Mouse (Mus musculus) myocyte (in vitro differentiated cells): Measurements from ENCODE around the gene Cps1. TPM values are rescaled to one million over a fixed set of nuclear protein-coding genes. Genes with fewer than 3 reads are reported as not detected.

Experiments used
- H3K27me3 ChIP-seq: one replicate; pipeline ENCODE4 v1.6.1; 2011; ENCODE audit not compliant: control insufficient read depth, insufficient read depth, insufficient read length
- H3K36me3 ChIP-seq: one replicate; pipeline ENCODE4 v1.6.1; 2011; ENCODE audit not compliant: control insufficient read depth, insufficient read depth
- H3K4me2 ChIP-seq: one replicate; pipeline ENCODE4 v1.6.1; 2011; ENCODE audit warnings: low read depth, control low read depth
- H3K4me3 ChIP-seq: one replicate; pipeline ENCODE4 v1.5.1; 2011; ENCODE audit warnings: mild to moderate bottlenecking, control low read depth, moderate library complexity
- H3K79me2 ChIP-seq: one replicate; pipeline ENCODE4 v1.6.1; 2011; ENCODE audit not compliant: control insufficient read depth, insufficient read depth
- H3ac ChIP-seq: one replicate; pipeline ENCODE4 v1.6.1; 2011; ENCODE audit not compliant: control insufficient read depth, insufficient read length
- CEBPB ChIP-seq: IDR thresholded peaks from 2 replicates; pipeline ENCODE4 v1.6.1; 2011; ENCODE audit warnings: mild to moderate bottlenecking, moderate library complexity; ENCODE audit not compliant: poor library complexity, insufficient read depth, severe bottlenecking
- E2F4 ChIP-seq: IDR thresholded peaks from one replicate; pipeline ENCODE4 v1.6.1; 2011; ENCODE audit warnings: mild to moderate bottlenecking, control low read depth, moderate library complexity; ENCODE audit not compliant: insufficient read depth
- MAX ChIP-seq: IDR thresholded peaks from one replicate; pipeline ENCODE4 v1.6.1; 2011; ENCODE audit warnings: low read depth, mild to moderate bottlenecking, control low read depth
- MYOD1 ChIP-seq, 3 experiments: IDR thresholded peaks; one replicate each; pipeline ENCODE4 v1.6.1; 2011; ENCODE audit warnings: control low read depth in 2 of 3, low read depth in 2 of 3, mild to moderate bottlenecking in 2 of 3, moderate library complexity in 1 of 3; ENCODE audit not compliant: insufficient read length in 2 of 3, control insufficient read depth in 1 of 3
- MYOG ChIP-seq, 3 experiments: IDR thresholded peaks; one replicate each; pipeline ENCODE4 v1.6.1; 2011; ENCODE audit warnings: control low read depth in 2 of 3, low read depth in 2 of 3, mild to moderate bottlenecking in 2 of 3; ENCODE audit not compliant: insufficient read length in 2 of 3, control insufficient read depth in 1 of 3, insufficient read depth in 1 of 3
- POLR2A ChIP-seq: IDR thresholded peaks from one replicate; pipeline ENCODE4 v1.6.1; 2011; ENCODE audit warnings: low read depth, mild to moderate bottlenecking, control low read depth, moderate library complexity; ENCODE audit not compliant: insufficient read length
- POLR2AphosphoS2 ChIP-seq: IDR thresholded peaks from one replicate; pipeline ENCODE4 v1.6.1; 2011; ENCODE audit warnings: low read depth, control low read depth; ENCODE audit not compliant: insufficient read length
- REST ChIP-seq: IDR thresholded peaks from one replicate; pipeline ENCODE4 v1.6.1; 2011; ENCODE audit warnings: mild to moderate bottlenecking, control low read depth, moderate library complexity; ENCODE audit not compliant: insufficient read depth, insufficient read length
- SRF ChIP-seq: IDR thresholded peaks from one replicate; pipeline ENCODE4 v1.6.1; 2011; ENCODE audit warnings: low read depth; ENCODE audit not compliant: control insufficient read depth, insufficient read length
- TCF12 ChIP-seq: IDR thresholded peaks from one replicate; pipeline ENCODE4 v1.6.1; 2011; ENCODE audit warnings: mild to moderate bottlenecking, control low read depth; ENCODE audit not compliant: poor library complexity, insufficient read depth, severe bottlenecking
- TCF3 ChIP-seq: IDR thresholded peaks from one replicate; pipeline ENCODE4 v1.6.1; 2011; ENCODE audit warnings: low read depth, control low read depth; ENCODE audit not compliant: insufficient read length
- USF1 ChIP-seq: IDR thresholded peaks from one replicate; pipeline ENCODE4 v1.6.1; 2011; ENCODE audit warnings: low read depth, mild to moderate bottlenecking, control low read depth, moderate library complexity
- polyA plus RNA-seq: library from polyadenylated mRNA; unstranded; fragments of >200 nt; fragmentation: generic; extraction: Trizol; gene quantifications from one replicate; pipeline ENCODE4 v1.2.1, GENCODE M21; 2012; ENCODE audit warnings: missing spikeins

The Cps1 gene
- polyA plus RNA-seq, 1 experiment = 0.02 TPM

- Histone ChIP-seq H3K4me2 (no peak overlapping the region), H3ac (no peak overlapping the region), H3K4me3 (no peak overlapping the region), H3K36me3 (no peaks in the 10 kb centered on the region), H3K27me3 (no peaks in the 10 kb centered on the region), H3K79me2 (no peaks in the 10 kb centered on the region)
- TF ChIP-seq E2F4 (no peak), REST (no peak), TCF12 (no peak)
Measured at GRCm38 (mm10) chr1:67116571-67116970, 6.3 kb upstream of the Cps1 start.

- no peaks in the 10 kb centered on the region for H3K36me3 ChIP-seq
Measured at GRCm38 (mm10) chr1:67117778-67118177, 5.0 kb upstream of the Cps1 start.

GRCm38 (mm10) chr1:67125433-67125832 is 2.6 kb downstream of the Cps1 start:
- TF ChIP-seq MYOD1 (IDR thresholded peaks at IDR 0.05; ENCODE audit: control insufficient read depth in 1 of 3, insufficient read length in 2 of 3, low read depth in 2 of 3) (no peak), E2F4 (no peak), REST (no peak), TCF12 (no peak), POLR2A (no peak), SRF (no peak), TCF3 (no peak), MYOG (IDR thresholded peaks at IDR 0.05; ENCODE audit: control insufficient read depth in 1 of 3, insufficient read depth in 1 of 3, insufficient read length in 2 of 3, low read depth in 2 of 3) (no peak), MAX (no peak), POLR2AphosphoS2 (no peak), CEBPB (no peak)
- H3K27me3 ChIP-seq = no peaks in the 10 kb centered on the region

More at GRCm38 (mm10) chr1:67117778-67118177, 5.0 kb upstream of the Cps1 start:
- Histone ChIP-seq H3K79me2 (no peaks in the 10 kb centered on the region), H3K4me2 (no peak overlapping the region), H3K4me3 (no peak overlapping the region), H3ac (no peak overlapping the region), H3K27me3 (no peaks in the 10 kb centered on the region)
- TF ChIP-seq MAX (no peak), SRF (no peak), USF1 (no peak), CEBPB (no peak), TCF12 (no peak), MYOG (IDR thresholded peaks at IDR 0.05; ENCODE audit: control insufficient read depth in 1 of 3, insufficient read depth in 1 of 3, insufficient read length in 2 of 3, low read depth in 2 of 3) (no peak), POLR2A (no peak), E2F4 (no peak)

GRCm38 (mm10) chr1:67143939-67144338 is 21.1 kb downstream of the Cps1 start:
- Histone ChIP-seq H3K36me3 (no peaks in the 10 kb centered on the region), H3K4me3 (no peak overlapping the region), H3ac (no peak overlapping the region), H3K4me2 (no peak overlapping the region), H3K79me2 (no peaks in the 10 kb centered on the region), H3K27me3 (no peaks in the 10 kb centered on the region)
- TF ChIP-seq CEBPB (no peak), MAX (no peak), SRF (no peak), USF1 (no peak), TCF12 (no peak), MYOD1 (IDR thresholded peaks at IDR 0.05; ENCODE audit: control insufficient read depth in 1 of 3, insufficient read length in 2 of 3, low read depth in 2 of 3) (no peak), E2F4 (no peak), MYOG (IDR thresholded peaks at IDR 0.05; ENCODE audit: control insufficient read depth in 1 of 3, insufficient read depth in 1 of 3, insufficient read length in 2 of 3, low read depth in 2 of 3) (no peak), REST (no peak), TCF3 (no peak), POLR2AphosphoS2 (no peak), POLR2A (no peak)

More at GRCm38 (mm10) chr1:67125433-67125832, 2.6 kb downstream of the Cps1 start:
- Histone ChIP-seq H3K36me3 (no peaks in the 10 kb centered on the region), H3ac (no peak overlapping the region), H3K4me3 (no peak overlapping the region), H3K79me2 (no peaks in the 10 kb centered on the region), H3K4me2 (no peak overlapping the region)

- TF ChIP-seq MYOD1 (IDR thresholded peaks at IDR 0.05; ENCODE audit: control insufficient read depth in 1 of 3, insufficient read length in 2 of 3, low read depth in 2 of 3) (no peak), TCF12 (no peak), MYOG (IDR thresholded peaks at IDR 0.05; ENCODE audit: control insufficient read depth in 1 of 3, insufficient read depth in 1 of 3, insufficient read length in 2 of 3, low read depth in 2 of 3) (no peak), SRF (no peak), MAX (no peak)
- Histone ChIP-seq H3K79me2 (no peaks in the 10 kb centered on the region), H3K4me2 (no peak overlapping the region), H3K4me3 (no peak overlapping the region), H3K36me3 (no peaks in the 10 kb centered on the region), H3K27me3 (no peaks in the 10 kb centered on the region), H3ac (no peak overlapping the region)
Measured at GRCm38 (mm10) chr1:67151246-67151645, 28.4 kb downstream of the Cps1 start.
